Comparison of ENCODE assay signal across 8 mouse cellular contexts in genomic region chr19:10183299-10183983, GRCm38 (mm10). TPM values are rescaled to one million over a fixed set of nuclear protein-coding genes. Genes with fewer than 3 reads are reported as not detected.
DNase-seq lines count a peak whose midpoint lies in the region; ATAC-seq and TF ChIP-seq lines count a peak whose summit lies in the region.

No protein-coding gene starts in this region.

- H3K27me3 ChIP-seq in lung, embryonic 14.5 days (ENCODE audit: insufficient read depth, low read length): no peaks in the 10 kb centered on the region

- peak overlapping the region; percentile 95 for H3K27ac ChIP-seq in lung, embryonic 14.5 days (ENCODE audit: low read depth)

- H3K4me2 ChIP-seq in lung, embryonic 14.5 days: peak overlapping the region; percentile 92

- 1% methylated on average over 35 of the region's 35 CpGs for WGBS in lung, embryonic 14.5 days

- ATAC-seq in hematopoietic stem cell, adult 5-6 weeks (replicated peaks in 1 of 2; ENCODE audit: insufficient read depth in 1 of 2, low FRiP score in 2 of 2, low TSS enrichment in 1 of 2, low read depth in 1 of 2, poor library complexity in 2 of 2, severe bottlenecking in 2 of 2): peak; percentile 26 to 43; a peak in 2 of 4 replicates
- peak; percentile 76 for ATAC-seq in lung, embryonic 14.5 days (ENCODE audit: insufficient read depth)

- no peaks in the 10 kb centered on the region for H3K9me3 ChIP-seq in lung, embryonic 14.5 days (ENCODE audit: low read depth, low read length)

- TF ChIP-seq CTCF in lung, embryonic 14.5 days (IDR thresholded peaks at IDR 0.05; ENCODE audit: low read depth): no peak

- DNase-seq in R1 (ENCODE audit: low read depth, low spot score): peak; percentile 86
- DNase-seq in cerebellum, adult 8-10 months: peak; percentile 66
- DNase-seq in forelimb bud, embryonic 11.5 days (ENCODE audit: low read depth, low spot score): peak; percentile 68
- peak; percentile 81 for DNase-seq in layer of hippocampus, adult 9-11 months
- DNase-seq in lung, embryonic 14.5 days: peak; percentile 82
- DNase-seq in ovary, postnatal 36 days (ENCODE audit: low spot score): peak; percentile 66
- DNase-seq in urinary bladder, postnatal 25 days (ENCODE audit: low spot score): peak; percentile 47

- peaks cover 40% of the 10 kb centered on the region for H3K36me3 ChIP-seq in lung, embryonic 14.5 days (ENCODE audit: insufficient read depth)

- H3K4me3 ChIP-seq in lung, embryonic 14.5 days (ENCODE audit: low read depth, low read length): peak overlapping the region; percentile 93

- H3K4me1 ChIP-seq in lung, embryonic 14.5 days (ENCODE audit: insufficient read depth): 0 out of 2 replicates have a peak, but pooled peaks cover 7% of the 10 kb centered on the region

- H3K9ac ChIP-seq in lung, embryonic 14.5 days: peak overlapping the region; percentile 89

RNA-seq across cellular contexts. Expression of gene Fads1, which starts 0.8 kb away (rescaled TPM):
- 25.9 and 34.0 TPM in 2 replicates for total RNA-seq in hematopoietic stem cell, adult 5-6 weeks (2017)
- polyA plus RNA-seq in lung, embryonic 14.5 days (2014; fragmentation: Nextera tagmentation; extraction: Ambion mirVana): 112 and 117 TPM in 2 replicates

RNA-seq across cellular contexts. Expression of gene Tmem258, which starts 20.4 kb away (rescaled TPM):
- total RNA-seq in hematopoietic stem cell, adult 5-6 weeks (2017): 102 and 111 TPM in 2 replicates
- polyA plus RNA-seq in lung, embryonic 14.5 days (2014; fragmentation: Nextera tagmentation; extraction: Ambion mirVana): 449 and 486 TPM in 2 replicates

RNA-seq across cellular contexts. Expression of gene Fen1, which starts 20.5 kb away (rescaled TPM):
- 85.9 and 90.2 TPM in 2 replicates for total RNA-seq in hematopoietic stem cell, adult 5-6 weeks (2017)
- polyA plus RNA-seq in lung, embryonic 14.5 days (2014; fragmentation: Nextera tagmentation; extraction: Ambion mirVana): 113 and 114 TPM in 2 replicates

RNA-seq across cellular contexts. Expression of gene Myrf, which starts 57.1 kb away (rescaled TPM):
- total RNA-seq in hematopoietic stem cell, adult 5-6 weeks (2017): not detected in 2 replicates
- polyA plus RNA-seq in lung, embryonic 14.5 days (2014; fragmentation: Nextera tagmentation; extraction: Ambion mirVana): 14.1 TPM in 2 replicates

Comparison
In these comparisons a context has a peak if more than half of its experiments do, and no peak if none do; other contexts are left out.
1. Peak in every context shown above with its lines: DNase-seq, ATAC-seq, H3K4me3 ChIP-seq and H3K27ac ChIP-seq.